Mouse (Mus musculus): ENCODE measurements around the gene Pik3ip1. TPM values are rescaled to one million over a fixed set of nuclear protein-coding genes. Genes with fewer than 3 reads are reported as not detected.
A peak's percentile ranks its signal among the peaks of the same experiment; 100 is the strongest.

Pik3ip1 gene
- polyA plus RNA-seq, 1 experiment from 2014 or later: 19.9 TPM

DNA sequence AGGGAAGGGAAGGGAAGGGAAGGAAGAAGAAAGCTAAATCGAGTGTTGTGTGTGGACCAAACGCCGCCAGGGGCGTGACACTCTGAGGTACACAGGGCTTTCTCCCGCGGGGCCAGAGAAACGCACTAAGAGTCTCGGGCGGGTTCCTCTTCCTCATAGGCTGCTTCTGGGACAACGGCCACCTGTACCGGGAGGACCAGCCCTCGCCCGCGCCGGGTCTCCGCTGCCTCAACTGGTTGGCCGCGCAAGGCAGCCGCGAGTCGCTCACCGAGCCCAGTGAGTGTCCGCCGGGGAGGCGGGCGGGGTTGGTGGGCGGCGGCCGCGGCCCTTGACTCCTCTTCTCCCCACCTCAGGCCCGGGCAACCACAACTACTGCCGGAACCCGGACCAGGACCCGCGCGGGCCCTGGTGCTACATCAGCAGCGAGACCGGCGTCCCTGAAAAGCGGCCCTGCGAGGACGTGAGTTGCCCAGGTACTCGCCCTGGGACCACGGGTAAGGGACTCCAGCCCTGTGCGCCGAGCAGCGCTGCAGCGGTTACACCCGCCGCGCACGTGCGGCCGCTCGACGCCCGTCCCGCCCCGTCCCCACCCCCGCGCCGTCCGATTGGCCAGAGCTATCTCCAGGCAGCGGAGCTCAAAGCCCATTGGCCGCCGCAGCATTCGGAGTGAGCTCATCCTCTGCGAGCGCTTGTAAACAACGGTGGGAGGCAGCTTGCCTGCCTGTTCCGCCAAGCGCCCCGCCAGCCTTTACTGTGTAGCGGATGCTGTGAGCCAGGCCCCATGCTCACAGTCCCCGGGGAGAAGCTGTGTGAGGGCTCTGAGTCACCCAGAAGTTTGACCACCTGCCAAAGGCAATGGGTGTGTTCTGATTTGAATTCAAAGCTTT is 1.8 kb downstream of the Pik3ip1 start:
- peak overlapping the region; percentile 52 for H3K4me3 ChIP-seq
- peak; percentile 96 for ATAC-seq (ENCODE audit: low FRiP score)
- peak overlapping the region; percentile 67 for H3K9ac ChIP-seq
- no peaks in the 10 kb centered on the region for H3K36me3 ChIP-seq
- peaks cover 33% of the 10 kb centered on the region for H3K4me1 ChIP-seq
- H3K4me2 ChIP-seq (replicated peaks): peak overlapping the region; percentile 99
- under 1% methylated on average over 68 of the region's 75 CpGs for WGBS
- no peaks in the 10 kb centered on the region for H3K9me3 ChIP-seq (replicated peaks)
- H3K27me3 ChIP-seq: peaks cover 5% of the 10 kb centered on the region; the same call in 1 of the 2 replicates
- H3K27ac ChIP-seq: peak overlapping the region; percentile 24

- Histone ChIP-seq H3K27ac (no peak overlapping the region), H3K9ac (no peak overlapping the region), H3K4me2 (replicated peaks) (no peak overlapping the region), H3K36me3 (no peaks in the 10 kb centered on the region), H3K4me1 (peaks cover 44% of the 10 kb centered on the region), H3K27me3 (peaks cover 5% of the 10 kb centered on the region; the same call in 1 of the 2 replicates), H3K9me3 (replicated peaks) (no peaks in the 10 kb centered on the region), H3K4me3 (no peak overlapping the region)
- ATAC-seq (ENCODE audit: low FRiP score): no peak
- WGBS: 87% methylated on average over 11 of the region's 11 CpGs
Measured at GRCm38 (mm10) chr11:3333111-3333695, 3.0 kb downstream of the Pik3ip1 start.

- no peak overlapping the region for H3K9ac ChIP-seq
- no peaks in the 10 kb centered on the region for H3K36me3 ChIP-seq
- 90% methylated on average over 11 of the region's 11 CpGs for WGBS
- no peak overlapping the region for H3K27ac ChIP-seq
- no peak for ATAC-seq (ENCODE audit: low FRiP score)
- no peaks in the 10 kb centered on the region for H3K9me3 ChIP-seq (replicated peaks)
- peaks cover 44% of the 10 kb centered on the region for H3K4me1 ChIP-seq
- H3K4me3 ChIP-seq: no peak overlapping the region
- peaks cover 5% of the 10 kb centered on the region; the same call in 1 of the 2 replicates for H3K27me3 ChIP-seq
- no peak overlapping the region for H3K4me2 ChIP-seq (replicated peaks)
Measured at GRCm38 (mm10) chr11:3334141-3334710, 4.0 kb downstream of the Pik3ip1 start.

DNA sequence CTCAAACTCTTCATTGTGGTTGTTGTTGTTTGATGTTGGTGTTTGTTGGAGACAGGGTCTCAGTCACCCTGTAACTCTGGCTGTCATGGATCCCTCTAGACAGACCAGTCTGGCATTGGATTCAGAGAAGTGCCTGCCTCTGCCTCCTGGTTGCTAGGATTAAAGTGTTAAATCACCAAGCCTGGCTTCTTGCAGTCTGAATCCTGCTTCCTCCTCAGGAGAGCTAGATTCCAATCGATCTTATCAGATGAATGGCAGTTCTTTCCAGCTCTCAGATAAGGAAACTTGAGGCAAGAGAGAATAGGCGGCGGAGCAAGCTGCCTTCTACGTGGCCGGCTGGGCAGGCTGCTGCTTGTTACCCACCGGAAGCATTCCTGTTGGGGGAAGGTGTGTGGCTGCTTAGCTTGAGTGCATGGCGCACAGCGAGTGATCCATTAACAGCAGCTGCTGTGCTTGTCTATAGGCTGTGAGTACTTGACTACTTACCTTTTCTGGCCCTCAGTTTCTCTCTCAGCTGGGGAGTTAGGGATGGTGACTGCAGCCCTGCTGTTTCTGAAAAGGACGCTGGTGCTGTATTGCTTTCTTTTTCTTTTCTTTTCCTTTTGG is 4.6 kb downstream of the Pik3ip1 start:
- H3K4me2 ChIP-seq (replicated peaks): no peak overlapping the region
- peaks cover 44% of the 10 kb centered on the region for H3K4me1 ChIP-seq
- 30% methylated on average over 9 of the region's 9 CpGs for WGBS
- no peak overlapping the region for H3K27ac ChIP-seq
- peaks cover 5% of the 10 kb centered on the region; the same call in 1 of the 2 replicates for H3K27me3 ChIP-seq
- H3K9me3 ChIP-seq (replicated peaks): no peaks in the 10 kb centered on the region
- no peak overlapping the region for H3K9ac ChIP-seq
- no peaks in the 10 kb centered on the region for H3K36me3 ChIP-seq
- no peak for ATAC-seq (ENCODE audit: low FRiP score)
- H3K4me3 ChIP-seq: no peak overlapping the region

DNA sequence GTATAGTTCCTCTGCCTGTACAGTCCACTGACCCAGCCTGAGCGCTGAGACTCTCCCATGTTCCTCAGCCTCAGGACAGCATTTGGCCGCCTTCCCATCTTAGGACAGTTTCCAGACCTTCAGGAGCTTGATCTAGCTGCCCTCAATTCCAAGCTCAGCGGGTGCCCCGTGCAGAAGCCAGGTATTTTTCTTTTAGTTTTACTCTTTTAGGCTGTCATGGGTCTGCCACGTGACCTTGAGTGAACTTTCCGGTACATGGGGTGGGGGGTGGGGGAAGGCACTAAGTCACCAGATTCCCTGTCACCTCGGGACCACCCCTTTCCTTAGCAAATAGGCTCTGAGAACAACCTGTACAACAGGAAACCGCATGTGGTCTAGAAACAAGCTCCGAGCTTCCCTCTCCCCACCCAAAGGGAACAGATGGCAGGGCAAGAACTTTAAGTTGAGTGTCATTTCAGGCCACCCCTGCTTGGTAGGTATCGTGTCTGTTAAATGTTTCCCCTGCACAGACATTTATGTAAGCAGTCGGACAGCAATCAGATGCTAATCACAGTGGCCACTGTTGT is 5.5 kb downstream of the Pik3ip1 start:
- H3K4me1 ChIP-seq: peaks cover 40% of the 10 kb centered on the region
- H3K4me3 ChIP-seq: no peak overlapping the region
- H3K27ac ChIP-seq: no peak overlapping the region
- H3K4me2 ChIP-seq (replicated peaks): no peak overlapping the region
- 47% methylated on average over 11 of the region's 11 CpGs for WGBS
- H3K9me3 ChIP-seq (replicated peaks): no peaks in the 10 kb centered on the region
- ATAC-seq (ENCODE audit: low FRiP score): no peak
- H3K9ac ChIP-seq: no peak overlapping the region
- no peaks in the 10 kb centered on the region for H3K36me3 ChIP-seq
- peaks cover 5% of the 10 kb centered on the region; the same call in 1 of the 2 replicates for H3K27me3 ChIP-seq

- no peak for ATAC-seq (ENCODE audit: low FRiP score)
- Histone ChIP-seq H3K27ac (peak overlapping the region; percentile 84), H3K9me3 (replicated peaks) (no peaks in the 10 kb centered on the region), H3K4me3 (no peak overlapping the region), H3K27me3 (peaks cover 5% of the 10 kb centered on the region; the same call in 1 of the 2 replicates), H3K4me1 (peaks cover 39% of the 10 kb centered on the region), H3K9ac (peak overlapping the region; percentile 40; the same call in 1 of the 2 replicates), H3K36me3 (peaks cover 3% of the 10 kb centered on the region; the same call in 1 of the 2 replicates), H3K4me2 (replicated peaks) (no peak overlapping the region)
- WGBS: 52% methylated on average over 3 of the region's 3 CpGs
Measured at GRCm38 (mm10) chr11:3336602-3337001, 6.4 kb downstream of the Pik3ip1 start.

- Histone ChIP-seq H3K27ac (peak overlapping the region; percentile 84), H3K27me3 (peaks cover 5% of the 10 kb centered on the region; the same call in 1 of the 2 replicates), H3K4me2 (replicated peaks) (peak overlapping the region; percentile 17; the same call in 1 of the 2 replicates), H3K9me3 (replicated peaks) (no peaks in the 10 kb centered on the region), H3K36me3 (peaks cover 10% of the 10 kb centered on the region), H3K9ac (peak overlapping the region; percentile 40), H3K4me1 (peaks cover 33% of the 10 kb centered on the region), H3K4me3 (no peak overlapping the region)
- ATAC-seq (ENCODE audit: low FRiP score): peak; percentile 78
- 5% methylated on average over 12 of the region's 12 CpGs for WGBS
Measured at GRCm38 (mm10) chr11:3337173-3337955, 7.2 kb downstream of the Pik3ip1 start.

DNA sequence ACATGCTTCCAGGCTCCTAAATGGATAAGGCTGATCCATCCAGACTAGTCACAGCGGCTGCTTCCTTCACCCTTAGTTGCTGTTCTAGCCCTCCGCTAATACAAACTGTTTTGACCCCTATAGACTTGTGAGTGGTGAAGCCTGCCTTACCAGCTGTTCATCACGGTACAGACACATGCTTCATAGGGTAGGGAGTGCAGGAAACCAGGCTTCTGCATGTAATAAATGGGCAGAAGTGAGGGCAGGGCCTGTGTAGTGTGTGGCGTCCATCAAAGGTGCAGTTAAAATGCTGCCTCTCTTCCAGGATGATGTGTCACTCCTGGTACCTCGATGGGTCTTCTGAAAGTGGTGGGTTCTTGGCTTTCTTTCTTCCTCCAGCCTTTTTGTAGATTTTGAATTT is 7.8 kb downstream of the Pik3ip1 start:
- H3K27ac ChIP-seq: peak overlapping the region; percentile 84
- peak; percentile 55 for ATAC-seq (ENCODE audit: low FRiP score)
- H3K36me3 ChIP-seq: peaks cover 14% of the 10 kb centered on the region
- no peak overlapping the region for H3K4me2 ChIP-seq (replicated peaks)
- peaks cover 3% of the 10 kb centered on the region; the same call in 1 of the 2 replicates for H3K27me3 ChIP-seq
- H3K9me3 ChIP-seq (replicated peaks): no peaks in the 10 kb centered on the region
- 48% methylated on average over 5 of the region's 5 CpGs for WGBS
- H3K4me3 ChIP-seq: no peak overlapping the region
- H3K4me1 ChIP-seq: peaks cover 28% of the 10 kb centered on the region
- no peak overlapping the region for H3K9ac ChIP-seq

GRCm38 (mm10) chr11:3341476-3341875 is 11.3 kb downstream of the Pik3ip1 start:
- no peak for ATAC-seq (ENCODE audit: low FRiP score)
- 76% methylated on average over 5 of the region's 5 CpGs for WGBS

GRCm38 (mm10) chr11:3344916-3345315 is 14.7 kb downstream of the Pik3ip1 start:
- H3K9me3 ChIP-seq (replicated peaks): no peaks in the 10 kb centered on the region
- no peak overlapping the region for H3K4me3 ChIP-seq
- ATAC-seq (ENCODE audit: low FRiP score): no peak
- peaks cover 17% of the 10 kb centered on the region for H3K4me1 ChIP-seq
- peaks cover 76% of the 10 kb centered on the region for H3K36me3 ChIP-seq
- H3K27ac ChIP-seq: no peak overlapping the region
- H3K9ac ChIP-seq: no peak overlapping the region
- no peaks in the 10 kb centered on the region for H3K27me3 ChIP-seq
- H3K4me2 ChIP-seq (replicated peaks): no peak overlapping the region
- WGBS: 87% methylated on average over 3 of the region's 3 CpGs

More at GRCm38 (mm10) chr11:3341476-3341875, 11.3 kb downstream of the Pik3ip1 start:
- Histone ChIP-seq H3K9me3 (replicated peaks) (no peaks in the 10 kb centered on the region), H3K4me1 (peaks cover 16% of the 10 kb centered on the region), H3K9ac (no peak overlapping the region), H3K27ac (no peak overlapping the region), H3K4me3 (no peak overlapping the region), H3K36me3 (peaks cover 49% of the 10 kb centered on the region), H3K27me3 (no peaks in the 10 kb centered on the region), H3K4me2 (replicated peaks) (no peak overlapping the region)

GRCm38 (mm10) chr11:3346351-3346750 is 16.1 kb downstream of the Pik3ip1 start:
- ATAC-seq (ENCODE audit: low FRiP score): no peak
- 93% methylated on average over 7 of the region's 7 CpGs for WGBS
- H3K9ac ChIP-seq: no peak overlapping the region
- H3K4me3 ChIP-seq: no peak overlapping the region
- H3K9me3 ChIP-seq (replicated peaks): no peaks in the 10 kb centered on the region
- no peak overlapping the region for H3K27ac ChIP-seq
- H3K4me2 ChIP-seq (replicated peaks): no peak overlapping the region
- H3K27me3 ChIP-seq: no peaks in the 10 kb centered on the region
- H3K36me3 ChIP-seq: peaks cover 89% of the 10 kb centered on the region
- peaks cover 17% of the 10 kb centered on the region for H3K4me1 ChIP-seq
